Mouse (Mus musculus) embryonic facial prominence, embryonic 11.5 days (tissue): ENCODE measurements around the gene Cnot9. TPM values are rescaled to one million over a fixed set of nuclear protein-coding genes. Genes with fewer than 3 reads are reported as not detected.

Experiments
- ATAC-seq: fragments of 200-750 bp; cut with Nextera tagmentation; replicated peaks from 2 replicates; pipeline ENCODE4 v1.8.0; 2017; ENCODE audit warnings: low read depth; ENCODE audit not compliant: insufficient number of reproducible peaks, low FRiP score, low TSS enrichment
- DNase-seq: peaks from one replicate; pipeline ENCODE4 v3.0.0-alpha.2; 2015; ENCODE audit warnings: low spot score
- H3K27ac ChIP-seq: fragments of 300-500 bp; sonication (generic); replicated peaks from 2 replicates; pipeline ENCODE4 v1.5.1; 2014; ENCODE audit warnings: mild to moderate bottlenecking, low read depth, low read length, control low read depth
- H3K27me3 ChIP-seq: fragments of 300-500 bp; sonication (generic); 2 replicates; pipeline ENCODE4 v1.6.1; 2014; ENCODE audit warnings: mild to moderate bottlenecking, low read length, moderate library complexity, mixed read lengths; ENCODE audit not compliant: control insufficient read depth, insufficient read depth
- H3K36me3 ChIP-seq: fragments of 300-500 bp; sonication (generic); replicated peaks from 2 replicates; pipeline ENCODE4 v1.6.1; 2014; ENCODE audit warnings: low read depth, mild to moderate bottlenecking, low read length, moderate library complexity, mixed read lengths; ENCODE audit not compliant: control insufficient read depth, insufficient read depth
- H3K4me1 ChIP-seq: fragments of 300-500 bp; sonication (generic); 2 replicates; pipeline ENCODE4 v1.6.1; 2014; ENCODE audit warnings: low read length, mixed read lengths; ENCODE audit not compliant: control insufficient read depth, insufficient read depth
- H3K4me2 ChIP-seq: fragments of 300-500 bp; sonication (generic); 2 replicates; pipeline ENCODE4 v1.6.1; 2014; ENCODE audit warnings: low read depth, mild to moderate bottlenecking, control low read depth, low read length, moderate library complexity
- H3K4me3 ChIP-seq: fragments of 300-500 bp; sonication (generic); 2 replicates; pipeline ENCODE4 v1.5.1; 2014; ENCODE audit warnings: low read depth, low read length, control low read depth
- H3K9ac ChIP-seq: fragments of 300-500 bp; sonication (generic); replicated peaks from 2 replicates; pipeline ENCODE4 v1.6.1; 2014; ENCODE audit warnings: mild to moderate bottlenecking, control low read depth, low read length
- H3K9me3 ChIP-seq: fragments of 300-500 bp; sonication (generic); replicated peaks from 2 replicates; pipeline ENCODE4 v1.6.1; 2016; ENCODE audit warnings: mild to moderate bottlenecking, low read length, inconsistent platforms, mixed read lengths; ENCODE audit not compliant: control insufficient read depth
- WGBS: fragments of 180-500 bp; shearing (Covaris S2); extraction: QIAGEN DNeasy Blood & Tissue Kit; methylation state at CpG from one replicate; pipeline ENCODE4 v1.1.7; 2014; 5-methylcytosine and 5-hydroxymethylcytosine counted together
- polyA plus RNA-seq: library from polyadenylated mRNA; unstranded; fragments of >200 nt; fragmentation: Nextera tagmentation; extraction: Ambion mirVana; gene quantifications from 2 replicates; pipeline ENCODE4 v1.2.1, GENCODE M21; 2014

Gene Cnot9
- polyA plus RNA-seq: 106 and 112 TPM in 2 replicates

DNA sequence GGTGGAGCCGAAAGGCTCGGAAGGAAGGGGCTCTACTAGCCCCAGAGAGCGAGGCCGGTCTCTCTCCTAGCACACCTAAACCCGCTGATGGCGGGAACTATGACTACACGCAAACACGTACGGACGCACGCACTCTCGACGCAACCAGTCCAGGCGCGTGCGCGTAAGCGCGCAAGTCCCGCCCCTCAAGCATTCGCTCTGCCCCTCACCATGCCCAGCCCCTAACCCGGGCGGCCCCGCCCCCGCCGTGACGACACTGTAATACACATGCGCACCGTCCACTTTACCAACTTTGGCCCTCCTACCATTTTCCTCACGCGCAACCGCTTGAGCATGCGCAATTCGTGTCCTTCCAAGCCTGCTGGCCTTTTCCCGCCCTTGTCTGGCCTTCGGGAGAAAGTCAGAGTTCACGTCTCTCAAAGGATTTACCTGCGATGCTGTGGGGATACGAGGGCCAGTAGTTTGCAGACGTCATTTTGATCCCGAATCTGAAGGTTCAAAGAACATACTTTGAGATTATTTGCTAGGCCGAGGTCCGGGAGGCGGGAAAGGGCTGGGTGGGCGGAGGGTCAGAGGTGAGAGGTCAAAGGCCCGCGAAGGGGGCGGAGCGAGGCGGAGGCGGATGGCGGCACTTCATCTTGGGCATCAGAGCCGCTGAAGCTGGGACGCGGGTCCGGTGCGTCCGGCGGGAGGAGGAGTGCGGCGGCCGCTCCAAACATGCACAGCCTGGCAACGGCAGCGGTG is at the start of gene Cnot9:
Cnot9 (plus strand) TSS at position 338 of the 744 bp plus-strand sequence.
- WGBS: under 1% methylated on average over 57 of the region's 64 CpGs
- DNase-seq: peak; percentile 99
- peak within 1 kb of the TSS; percentile 89 for H3K4me3 ChIP-seq

DNA sequence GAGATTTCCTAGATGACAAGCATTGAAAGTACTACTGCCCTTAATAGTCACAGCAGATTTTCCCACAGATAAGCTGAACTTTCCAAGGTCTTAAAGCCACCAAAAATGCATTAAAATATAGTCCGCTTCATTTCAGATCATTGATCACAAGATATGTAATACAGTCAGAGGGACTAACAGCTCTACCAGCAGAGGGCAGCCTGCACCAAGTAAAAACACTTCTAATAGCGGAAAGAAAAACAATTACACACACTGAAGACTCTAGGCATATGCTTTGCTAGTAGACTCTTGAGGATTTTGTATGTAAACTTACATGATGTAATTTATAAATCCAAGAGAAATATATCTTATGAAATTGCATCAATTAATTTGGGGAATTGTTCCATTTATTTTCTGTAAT is 45.6 kb upstream of the Cnot9 start:
- H3K27ac ChIP-seq: no peak overlapping the region
- WGBS: 74% methylated on average over 2 of the region's 2 CpGs
- H3K9ac ChIP-seq: no peak overlapping the region
- peaks cover 5% of the 10 kb centered on the region for H3K36me3 ChIP-seq
- H3K4me2 ChIP-seq: no peak overlapping the region
- no peak overlapping the region for H3K4me3 ChIP-seq
- H3K4me1 ChIP-seq: no peaks in the 10 kb centered on the region
- no peak for ATAC-seq
- peak; percentile 63 for DNase-seq
- H3K27me3 ChIP-seq: no peaks in the 10 kb centered on the region
- H3K9me3 ChIP-seq: no peaks in the 10 kb centered on the region

More for the DNA sequence above, at the start of gene Cnot9:
- peak within 1 kb of the TSS; percentile 95 for H3K9ac ChIP-seq
- H3K27me3 ChIP-seq: no peaks in the 10 kb centered on the region
- no peaks in the 10 kb centered on the region for H3K9me3 ChIP-seq
- no peaks in the 10 kb centered on the region for H3K36me3 ChIP-seq
- peak within 1 kb of the TSS; percentile 52 for H3K4me2 ChIP-seq
- no peaks in the 10 kb centered on the region for H3K4me1 ChIP-seq
- H3K27ac ChIP-seq: peak within 1 kb of the TSS; percentile 93
- peak; percentile 98 for ATAC-seq

DNA sequence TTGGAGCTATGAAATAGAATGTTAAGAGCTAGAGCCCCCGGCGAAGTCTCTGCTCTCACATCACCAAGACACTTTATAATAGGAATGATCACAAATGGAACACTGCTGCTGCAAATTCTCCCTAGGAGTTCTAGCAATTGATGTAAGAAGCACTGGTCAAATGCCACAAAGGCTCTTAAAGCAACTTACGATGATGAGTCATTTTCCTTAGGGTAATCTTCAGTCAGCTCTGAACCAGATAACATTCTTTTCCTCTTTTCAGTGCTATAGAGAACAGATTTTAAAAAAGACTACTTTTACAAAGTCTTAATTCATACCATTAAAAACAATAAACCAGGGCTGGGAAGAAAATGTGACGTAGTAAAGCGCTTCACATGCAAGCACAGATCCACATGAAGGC is 20.1 kb upstream of the Cnot9 start:
- 0 out of 2 replicates have a peak, but pooled peaks cover 3% of the 10 kb centered on the region for H3K36me3 ChIP-seq
- H3K4me1 ChIP-seq: no peaks in the 10 kb centered on the region
- H3K9ac ChIP-seq: no peak overlapping the region
- no peaks in the 10 kb centered on the region for H3K27me3 ChIP-seq
- WGBS: 97% methylated on average over 5 of the region's 5 CpGs
- H3K9me3 ChIP-seq: no peaks in the 10 kb centered on the region
- no peak overlapping the region for H3K4me3 ChIP-seq
- ATAC-seq: no peak
- DNase-seq: no peak
- H3K27ac ChIP-seq: no peak overlapping the region
- no peak overlapping the region for H3K4me2 ChIP-seq

DNA sequence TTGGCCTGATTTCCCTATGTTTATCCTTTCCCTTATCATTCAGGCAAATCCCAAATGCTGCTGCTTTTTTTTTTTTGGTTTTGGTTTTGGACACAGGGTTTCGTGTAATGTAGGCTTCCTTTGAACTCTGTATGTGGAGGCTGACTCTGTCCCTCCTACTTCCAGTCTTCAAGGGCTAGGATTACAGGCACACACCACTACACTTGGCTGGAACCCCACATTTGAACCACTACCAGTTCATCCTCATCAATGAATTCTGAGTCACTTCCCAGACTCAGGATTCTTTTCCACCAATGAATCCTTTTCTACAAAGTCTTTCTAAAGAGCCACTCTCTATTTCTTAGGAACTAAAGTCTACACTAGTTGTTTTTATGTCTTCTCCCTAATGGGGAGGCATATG is 4.8 kb upstream of the Cnot9 start:
- DNase-seq: no peak
- no peak overlapping the region for H3K9ac ChIP-seq
- H3K36me3 ChIP-seq: no peaks in the 10 kb centered on the region; the same call in 1 of the 2 replicates
- ATAC-seq: no peak
- H3K27me3 ChIP-seq: no peaks in the 10 kb centered on the region
- no peaks in the 10 kb centered on the region for H3K4me1 ChIP-seq
- no peaks in the 10 kb centered on the region for H3K9me3 ChIP-seq
- H3K27ac ChIP-seq: no peak overlapping the region
- no peak overlapping the region for H3K4me2 ChIP-seq
- 85% methylated on average over 1 of the region's 1 CpGs for WGBS
- no peak overlapping the region for H3K4me3 ChIP-seq

DNA sequence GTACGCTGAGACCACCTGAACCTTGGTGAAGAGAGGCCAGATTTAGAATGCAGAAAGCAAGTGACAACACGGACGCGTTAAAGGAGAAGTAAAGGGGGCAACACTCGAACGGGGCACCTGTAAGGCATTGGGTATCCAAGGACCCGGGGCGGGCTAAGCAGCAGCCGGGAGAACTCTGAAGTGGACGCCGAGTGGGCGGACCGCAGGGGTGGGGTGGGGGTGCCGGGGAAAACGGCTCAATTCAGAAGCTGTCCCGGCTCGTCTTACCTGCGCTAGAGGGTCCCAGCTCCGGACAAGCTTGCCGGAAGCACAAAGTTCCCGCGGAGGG is 501 bp upstream of the Cnot9 start:
- Histone ChIP-seq H3K27ac (peak overlapping the region; percentile 93), H3K36me3 (no peaks in the 10 kb centered on the region), H3K4me2 (peak overlapping the region; percentile 52), H3K9ac (peak overlapping the region; percentile 69), H3K27me3 (no peaks in the 10 kb centered on the region), H3K9me3 (no peaks in the 10 kb centered on the region), H3K4me1 (no peaks in the 10 kb centered on the region), H3K4me3 (peak overlapping the region; percentile 89)
- under 1% methylated on average over 22 of the region's 22 CpGs for WGBS
- ATAC-seq (no peak; the same call in 1 of the 2 replicates), DNase-seq (no peak)

DNA sequence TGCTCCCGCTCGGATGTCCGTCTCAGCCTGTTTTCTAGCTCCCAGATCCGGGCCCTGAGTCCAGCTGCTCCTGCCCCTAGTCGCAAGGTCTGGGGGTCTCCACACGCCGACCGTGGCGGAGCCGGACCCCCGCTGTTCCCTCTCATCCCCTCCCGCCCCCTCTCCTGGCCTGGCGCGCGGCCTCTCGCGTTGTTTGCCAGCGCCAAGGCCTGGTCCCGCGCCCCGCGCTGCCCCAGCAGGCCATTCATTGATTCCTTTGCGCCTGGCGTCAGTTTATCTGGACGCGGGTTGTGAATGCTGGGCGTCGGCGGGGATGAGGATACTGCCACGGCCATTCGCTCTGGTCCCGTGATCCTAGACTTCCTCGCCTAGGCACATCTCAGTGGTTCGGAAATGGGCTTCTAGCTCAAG is 618 bp downstream of the Cnot9 start:
- WGBS: 0% methylated on average over 31 of the region's 34 CpGs
- Histone ChIP-seq H3K4me1 (no peaks in the 10 kb centered on the region), H3K27ac (peak overlapping the region; percentile 93), H3K4me3 (peak overlapping the region; percentile 89), H3K4me2 (peak overlapping the region; percentile 52), H3K9me3 (no peaks in the 10 kb centered on the region), H3K36me3 (no peaks in the 10 kb centered on the region), H3K27me3 (no peaks in the 10 kb centered on the region), H3K9ac (peak overlapping the region; percentile 95)
- DNase-seq (peak; percentile 75), ATAC-seq (no peak; the same call in 1 of the 2 replicates)

DNA sequence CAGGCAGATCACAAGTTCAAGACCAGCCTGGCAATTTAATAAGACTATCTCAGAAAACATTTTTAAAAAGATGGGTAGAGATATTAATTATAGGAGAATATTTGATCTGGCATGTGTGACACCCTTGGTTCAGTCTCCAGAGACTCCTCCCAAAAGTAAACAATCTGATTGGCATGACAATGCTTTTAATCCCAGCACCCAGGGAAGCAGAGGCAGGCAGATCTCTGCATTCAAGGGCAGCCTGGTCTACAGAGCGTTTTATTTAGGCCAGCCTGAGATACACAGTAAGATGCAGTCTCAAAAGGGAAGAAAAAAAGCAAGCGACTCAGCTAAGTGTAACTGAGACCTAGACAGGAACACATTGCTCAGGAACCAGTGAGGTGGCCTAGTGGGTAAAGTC is 1.9 kb downstream of the Cnot9 start:
- H3K27me3 ChIP-seq: no peaks in the 10 kb centered on the region
- no peak overlapping the region; the same call in 1 of the 2 replicates for H3K4me3 ChIP-seq
- no peak overlapping the region for H3K4me2 ChIP-seq
- WGBS: 86% methylated on average over 2 of the region's 2 CpGs
- no peak overlapping the region for H3K27ac ChIP-seq
- no peak overlapping the region for H3K9ac ChIP-seq
- no peak for ATAC-seq
- no peaks in the 10 kb centered on the region for H3K9me3 ChIP-seq
- H3K36me3 ChIP-seq: no peaks in the 10 kb centered on the region
- no peaks in the 10 kb centered on the region for H3K4me1 ChIP-seq
- no peak for DNase-seq

DNA sequence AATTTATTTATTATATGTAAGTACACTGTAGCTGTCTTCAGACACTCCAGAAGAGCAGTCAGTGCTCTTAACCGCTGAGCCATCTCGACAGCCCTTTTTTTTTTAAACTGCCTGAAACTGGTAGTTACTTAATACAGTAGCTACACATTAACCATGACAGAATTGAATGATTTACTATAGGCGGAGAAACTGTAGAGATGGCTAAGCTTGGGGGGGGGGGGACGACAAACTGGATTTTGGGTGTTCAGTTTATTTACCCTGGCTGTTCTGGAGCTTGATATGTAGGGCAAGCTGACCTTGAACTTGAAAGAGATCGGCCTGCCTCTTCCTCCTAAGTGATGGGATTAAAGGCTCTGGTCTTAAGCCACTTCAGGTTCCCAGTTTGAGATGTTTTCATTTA is 5.4 kb downstream of the Cnot9 start:
- Histone ChIP-seq H3K9me3 (no peaks in the 10 kb centered on the region), H3K4me2 (no peak overlapping the region), H3K4me3 (no peak overlapping the region), H3K27ac (no peak overlapping the region), H3K4me1 (no peaks in the 10 kb centered on the region), H3K9ac (no peak overlapping the region), H3K36me3 (no peaks in the 10 kb centered on the region), H3K27me3 (no peaks in the 10 kb centered on the region)
- DNase-seq (no peak), ATAC-seq (no peak)
- WGBS: 95% methylated on average over 5 of the region's 5 CpGs
